Mouse (Mus musculus): ENCODE measurements at regions not wholly inside any gene's neighbourhood (a gene's known extent, or its start where the extent isn't known, plus 50 kb on each side); places are given as distances from the start of the nearest gene placed in this dataset.
A peak's percentile ranks its signal among the peaks of the same experiment; 100 is the strongest.

- WGBS = under 1% methylated on average over 56 of the region's 56 CpGs
- no peaks in the 10 kb centered on the region for H3K36me3 ChIP-seq (ENCODE audit: control insufficient read depth, insufficient read depth, low read length)
- peak; percentile 71 for ATAC-seq
- H3K4me1 ChIP-seq (ENCODE audit: control insufficient read depth, insufficient read depth, low read length) = peaks cover 12% of the 10 kb centered on the region
- H3K4me2 ChIP-seq (ENCODE audit: low read length) = peak overlapping the region; percentile 93
- no peaks in the 10 kb centered on the region for H3K9me3 ChIP-seq (replicated peaks; ENCODE audit: control insufficient read depth, low read length)
- H3K9ac ChIP-seq (ENCODE audit: low read length) = peak overlapping the region; percentile 65
- H3K4me3 ChIP-seq (ENCODE audit: low read depth, low read length) = peak overlapping the region; percentile 43
- peak; percentile 26 for DNase-seq (ENCODE audit: low spot score)
- H3K27me3 ChIP-seq (replicated peaks; ENCODE audit: control insufficient read depth, insufficient read depth, low read length) = peaks cover 11% of the 10 kb centered on the region; the same call in 1 of the 2 replicates
- H3K27ac ChIP-seq (ENCODE audit: low read depth, low read length) = no peak overlapping the region
Measured at GRCm38 (mm10) chr1:34677832-34678733, 98.6 kb downstream of the Amer3 start.

DNA sequence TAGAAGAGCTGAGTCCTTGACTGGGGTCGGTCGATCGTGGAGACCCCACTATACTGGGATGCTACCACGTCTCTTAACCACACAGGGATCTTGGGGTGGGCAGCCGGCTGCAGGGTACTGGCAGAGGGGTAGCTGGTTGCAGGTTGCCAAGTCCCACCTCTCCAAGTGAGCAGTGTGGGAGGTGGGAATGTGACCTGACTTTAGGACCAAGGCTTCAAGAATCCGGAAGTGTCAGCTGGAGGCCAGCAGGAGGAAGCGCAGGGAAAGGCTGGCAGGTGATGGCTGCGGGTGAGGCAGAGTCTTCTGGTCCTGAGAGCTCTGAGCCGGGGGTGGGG is 99.2 kb downstream of the Amer3 start:
- peak overlapping the region; percentile 93 for H3K4me2 ChIP-seq (ENCODE audit: low read length)
- peak overlapping the region; percentile 65 for H3K9ac ChIP-seq (ENCODE audit: low read length)
- H3K27ac ChIP-seq (ENCODE audit: low read depth, low read length) = no peak overlapping the region
- DNase-seq (ENCODE audit: low spot score) (no peak), ATAC-seq (peak; percentile 32)
- H3K4me3 ChIP-seq (ENCODE audit: low read depth, low read length) = peak overlapping the region; percentile 43
- H3K36me3 ChIP-seq (ENCODE audit: control insufficient read depth, insufficient read depth, low read length) = no peaks in the 10 kb centered on the region
- no peaks in the 10 kb centered on the region for H3K9me3 ChIP-seq (replicated peaks; ENCODE audit: control insufficient read depth, low read length)
- H3K4me1 ChIP-seq (ENCODE audit: control insufficient read depth, insufficient read depth, low read length) = peaks cover 12% of the 10 kb centered on the region
- H3K27me3 ChIP-seq (replicated peaks; ENCODE audit: control insufficient read depth, insufficient read depth, low read length) = peaks cover 11% of the 10 kb centered on the region; the same call in 1 of the 2 replicates
- 0% methylated on average over 9 of the region's 9 CpGs for WGBS

DNA sequence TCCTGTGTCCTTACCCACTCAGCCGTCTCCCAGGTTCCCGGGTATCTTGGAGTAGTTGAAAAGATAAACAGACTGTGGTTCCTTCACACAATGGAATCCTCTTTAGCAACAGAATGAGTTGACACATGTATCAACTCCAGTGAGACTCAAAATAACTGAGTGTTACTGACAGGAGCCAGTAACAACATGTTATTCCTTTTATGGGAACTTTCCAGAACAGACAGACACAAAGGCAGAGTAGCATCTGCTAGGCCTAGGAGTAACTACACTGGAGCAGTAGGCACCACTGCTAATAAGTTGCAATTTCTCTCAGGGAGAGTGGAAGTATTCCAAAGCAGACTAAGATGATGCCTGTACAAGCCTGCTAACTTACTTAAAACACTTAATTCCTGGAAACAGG is 107.1 kb downstream of the Amer3 start:
- H3K4me2 ChIP-seq (ENCODE audit: low read length) = no peak overlapping the region
- H3K27me3 ChIP-seq (replicated peaks; ENCODE audit: control insufficient read depth, insufficient read depth, low read length) = no peaks in the 10 kb centered on the region
- ATAC-seq (no peak), DNase-seq (ENCODE audit: low spot score) (no peak)
- no peak overlapping the region for H3K27ac ChIP-seq (ENCODE audit: low read depth, low read length)
- no peaks in the 10 kb centered on the region for H3K9me3 ChIP-seq (replicated peaks; ENCODE audit: control insufficient read depth, low read length)
- no peak overlapping the region for H3K4me3 ChIP-seq (ENCODE audit: low read depth, low read length)
- no peaks in the 10 kb centered on the region for H3K36me3 ChIP-seq (ENCODE audit: control insufficient read depth, insufficient read depth, low read length)
- no peaks in the 10 kb centered on the region for H3K4me1 ChIP-seq (ENCODE audit: control insufficient read depth, insufficient read depth, low read length)
- no peak overlapping the region for H3K9ac ChIP-seq (ENCODE audit: low read length)
- 77% methylated on average over 2 of the region's 2 CpGs for WGBS

DNA sequence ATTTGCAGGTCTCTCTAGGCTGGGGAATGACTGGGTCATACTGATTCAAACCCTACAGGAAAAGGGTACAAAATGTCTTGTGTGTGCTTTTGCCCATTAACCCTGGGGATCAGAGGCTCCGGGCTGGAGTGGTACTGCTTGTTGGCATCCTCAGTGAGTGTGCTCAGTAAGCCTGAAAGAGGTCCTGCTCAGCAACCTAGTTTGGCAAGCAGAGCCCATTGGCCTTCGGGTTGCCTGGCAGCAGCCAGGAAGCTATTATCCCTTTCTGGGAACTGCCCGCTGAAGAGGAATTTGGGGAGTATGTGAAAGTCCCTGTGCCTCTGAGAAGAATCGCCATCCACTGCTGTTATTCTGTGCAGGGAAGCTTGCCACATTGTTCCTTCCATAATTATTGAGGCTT is 117.1 kb downstream of the Amer3 start:
- WGBS = 46% methylated on average over 4 of the region's 4 CpGs

GRCm38 (mm10) chr1:34700237-34701030 is 121.0 kb downstream of the Amer3 start:
- no peak overlapping the region for H3K4me2 ChIP-seq (ENCODE audit: low read length)

More for the DNA sequence above, 117.1 kb downstream of the Amer3 start:
- no peaks in the 10 kb centered on the region for H3K9me3 ChIP-seq (replicated peaks; ENCODE audit: control insufficient read depth, low read length)
- no peaks in the 10 kb centered on the region for H3K36me3 ChIP-seq (ENCODE audit: control insufficient read depth, insufficient read depth, low read length)
- H3K4me3 ChIP-seq (ENCODE audit: low read depth, low read length) = no peak overlapping the region
- H3K9ac ChIP-seq (ENCODE audit: low read length) = no peak overlapping the region
- no peaks in the 10 kb centered on the region; the same call in 1 of the 2 replicates for H3K4me1 ChIP-seq (ENCODE audit: control insufficient read depth, insufficient read depth, low read length)
- ATAC-seq = peak; percentile 64
- DNase-seq (ENCODE audit: low spot score) = peak; percentile 66
- 0 out of 2 replicates have a peak overlapping the region, but pooled peaks have one; percentile 55 for H3K27ac ChIP-seq (ENCODE audit: low read depth, low read length)
- H3K27me3 ChIP-seq (replicated peaks; ENCODE audit: control insufficient read depth, insufficient read depth, low read length) = no peaks in the 10 kb centered on the region
- no peak overlapping the region for H3K4me2 ChIP-seq (ENCODE audit: low read length)

DNA sequence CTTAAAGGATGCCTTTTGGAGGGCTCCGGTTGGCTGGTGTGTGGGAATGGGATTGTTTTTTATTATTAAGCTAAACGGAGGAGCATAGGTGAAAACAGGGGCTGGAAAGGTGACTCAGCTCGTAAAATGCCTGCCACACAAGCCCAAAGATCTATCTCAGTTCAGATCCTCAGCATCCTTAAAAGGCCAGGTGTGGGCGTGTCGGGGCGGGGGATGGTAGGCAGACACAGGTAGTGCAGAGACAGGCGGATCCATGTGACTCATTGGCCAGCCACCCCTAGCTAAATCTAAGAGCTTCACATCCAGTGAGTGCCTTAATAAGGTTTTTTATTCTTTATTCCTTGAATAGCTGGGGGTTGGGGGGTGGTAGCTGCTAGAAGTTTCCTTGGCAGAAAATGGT is 122.0 kb downstream of the Amer3 start:
- Histone ChIP-seq H3K27ac (ENCODE audit: low read depth, low read length) (no peak overlapping the region), H3K4me1 (ENCODE audit: control insufficient read depth, insufficient read depth, low read length) (no peaks in the 10 kb centered on the region; the same call in 1 of the 2 replicates), H3K9ac (ENCODE audit: low read length) (no peak overlapping the region), H3K4me3 (ENCODE audit: low read depth, low read length) (no peak overlapping the region), H3K36me3 (ENCODE audit: control insufficient read depth, insufficient read depth, low read length) (no peaks in the 10 kb centered on the region), H3K4me2 (ENCODE audit: low read length) (no peak overlapping the region), H3K9me3 (replicated peaks; ENCODE audit: control insufficient read depth, low read length) (no peaks in the 10 kb centered on the region), H3K27me3 (replicated peaks; ENCODE audit: control insufficient read depth, insufficient read depth, low read length) (no peaks in the 10 kb centered on the region)
- DNase-seq (ENCODE audit: low spot score) (no peak), ATAC-seq (no peak)
- WGBS = 83% methylated on average over 7 of the region's 7 CpGs

More at GRCm38 (mm10) chr1:34700237-34701030, 121.0 kb downstream of the Amer3 start:
- H3K27me3 ChIP-seq (replicated peaks; ENCODE audit: control insufficient read depth, insufficient read depth, low read length) = no peaks in the 10 kb centered on the region
- H3K36me3 ChIP-seq (ENCODE audit: control insufficient read depth, insufficient read depth, low read length) = no peaks in the 10 kb centered on the region
- no peak overlapping the region for H3K4me3 ChIP-seq (ENCODE audit: low read depth, low read length)
- H3K27ac ChIP-seq (ENCODE audit: low read depth, low read length) = no peak overlapping the region
- no peak overlapping the region for H3K9ac ChIP-seq (ENCODE audit: low read length)
- no peaks in the 10 kb centered on the region; the same call in 1 of the 2 replicates for H3K4me1 ChIP-seq (ENCODE audit: control insufficient read depth, insufficient read depth, low read length)
- WGBS = 52% methylated on average over 17 of the region's 17 CpGs
- H3K9me3 ChIP-seq (replicated peaks; ENCODE audit: control insufficient read depth, low read length) = no peaks in the 10 kb centered on the region
- ATAC-seq (peak; percentile 51; the same call in 1 of the 2 replicates), DNase-seq (ENCODE audit: low spot score) (peak; percentile 85)

GRCm38 (mm10) chr1:34709089-34709488 is 129.6 kb downstream of the Amer3 start:
- H3K27ac ChIP-seq (ENCODE audit: low read depth, low read length) = no peak overlapping the region
- 93% methylated on average over 2 of the region's 2 CpGs for WGBS
- H3K4me3 ChIP-seq (ENCODE audit: low read depth, low read length) = no peak overlapping the region
- ATAC-seq = no peak
- no peaks in the 10 kb centered on the region for H3K36me3 ChIP-seq (ENCODE audit: control insufficient read depth, insufficient read depth, low read length)
- H3K4me2 ChIP-seq (ENCODE audit: low read length) = no peak overlapping the region
- no peaks in the 10 kb centered on the region for H3K4me1 ChIP-seq (ENCODE audit: control insufficient read depth, insufficient read depth, low read length)
- H3K9ac ChIP-seq (ENCODE audit: low read length) = no peak overlapping the region
- DNase-seq (ENCODE audit: low spot score) = no peak
- H3K27me3 ChIP-seq (replicated peaks; ENCODE audit: control insufficient read depth, insufficient read depth, low read length) = no peaks in the 10 kb centered on the region
- H3K9me3 ChIP-seq (replicated peaks; ENCODE audit: control insufficient read depth, low read length) = no peaks in the 10 kb centered on the region

- no peaks in the 10 kb centered on the region for H3K27me3 ChIP-seq (replicated peaks; ENCODE audit: control insufficient read depth, insufficient read depth, low read length)
- H3K27ac ChIP-seq (ENCODE audit: low read depth, low read length) = no peak overlapping the region
- no peak overlapping the region for H3K4me3 ChIP-seq (ENCODE audit: low read depth, low read length)
- no peak overlapping the region for H3K4me2 ChIP-seq (ENCODE audit: low read length)
- no peak for DNase-seq (ENCODE audit: low spot score)
- no peak overlapping the region for H3K9ac ChIP-seq (ENCODE audit: low read length)
- ATAC-seq = no peak
- no peaks in the 10 kb centered on the region for H3K36me3 ChIP-seq (ENCODE audit: control insufficient read depth, insufficient read depth, low read length)
- WGBS = 85% methylated on average over 5 of the region's 5 CpGs
- no peaks in the 10 kb centered on the region for H3K4me1 ChIP-seq (ENCODE audit: control insufficient read depth, insufficient read depth, low read length)
- no peaks in the 10 kb centered on the region for H3K9me3 ChIP-seq (replicated peaks; ENCODE audit: control insufficient read depth, low read length)
Measured at GRCm38 (mm10) chr1:34722674-34723073, 120.2 kb downstream of the Fam168b start.
